Mouse (Mus musculus) MEL (cell line): ENCODE data around the gene Nxpe2. TPM values are rescaled to one million over a fixed set of nuclear protein-coding genes. Genes with fewer than 3 reads are reported as not detected.

Experiments used
- DNase-seq: peaks from one replicate; pipeline ENCODE4 v3.0.0; 2011; ENCODE audit warnings: low read depth, low spot score
- H3K27ac ChIP-seq: 2 replicates; pipeline ENCODE4 v1.5.1; 2012; ENCODE audit warnings: low read depth, mild to moderate bottlenecking, control low read depth, low read length, moderate library complexity; ENCODE audit not compliant: control insufficient read depth
- H3K27me3 ChIP-seq, 2 experiments: fragments of 150-350 bp in 1 of 2; sonication (generic) in 1 of 2; 2 replicates each; pipeline ENCODE4 v1.6.1; 2012; ENCODE audit warnings: low read length in 2 of 2, mild to moderate bottlenecking in 2 of 2, improper control_type of control experiment in 1 of 2, moderate library complexity in 1 of 2; ENCODE audit not compliant: insufficient read depth in 2 of 2, control insufficient read depth in 1 of 2
- H3K36me3 ChIP-seq, 2 experiments: 2 replicates each; pipeline ENCODE4 v1.6.1; 2012 to 2014; ENCODE audit warnings: low read length in 2 of 2, improper control_type of control experiment in 1 of 2, inconsistent platforms in 1 of 2, mild to moderate bottlenecking in 1 of 2; ENCODE audit not compliant: insufficient read depth in 2 of 2, control insufficient read depth in 1 of 2
- H3K4me1 ChIP-seq, 2 experiments: fragments of 150-350 bp in 1 of 2; sonication (generic) in 1 of 2; 2 replicates each; pipeline ENCODE4 v1.6.1; 2012; ENCODE audit warnings: low read length in 2 of 2, improper control_type of control experiment in 1 of 2, mild to moderate bottlenecking in 1 of 2; ENCODE audit not compliant: insufficient read depth in 2 of 2, control insufficient read depth in 1 of 2
- H3K4me3 ChIP-seq, 2 experiments: fragments of 150-350 bp in 1 of 2; sonication (generic) in 1 of 2; 2 replicates each; pipeline ENCODE4 v1.5.1; 2012; ENCODE audit warnings: low read depth in 2 of 2, low read length in 2 of 2, mild to moderate bottlenecking in 2 of 2, moderate library complexity in 2 of 2, control low read depth in 1 of 2, improper control_type of control experiment in 1 of 2; ENCODE audit not compliant: control insufficient read depth in 1 of 2, insufficient read depth in 1 of 2
- H3K79me2 ChIP-seq: 2 replicates; pipeline ENCODE4 v1.6.1; 2012; ENCODE audit warnings: mild to moderate bottlenecking, low read length, moderate library complexity; ENCODE audit not compliant: control insufficient read depth, poor library complexity, insufficient read depth
- H3K9ac ChIP-seq: 2 replicates; pipeline ENCODE4 v1.6.1; 2012; ENCODE audit warnings: low read depth, mild to moderate bottlenecking, control low read depth, low read length, moderate library complexity; ENCODE audit not compliant: control insufficient read depth, poor library complexity, severe bottlenecking
- H3K9me3 ChIP-seq: fragments of 150-350 bp; sonication (generic); replicated peaks from 2 replicates; pipeline ENCODE4 v1.6.1; 2012; ENCODE audit warnings: mild to moderate bottlenecking, low read length, improper control_type of control experiment, moderate library complexity; ENCODE audit not compliant: insufficient read depth
- BHLHE40 ChIP-seq: IDR thresholded peaks from 2 replicates; pipeline ENCODE4 v1.6.1; 2012; ENCODE audit warnings: low read depth, mild to moderate bottlenecking, inconsistent platforms, low read length, improper control_type of control experiment, borderline replicate concordance
- CHD1 ChIP-seq: IDR thresholded peaks from 2 replicates; pipeline ENCODE4 v1.6.1; 2012; ENCODE audit warnings: low read depth, mild to moderate bottlenecking, inconsistent platforms, low read length, improper control_type of control experiment
- CHD2 ChIP-seq: IDR thresholded peaks from 2 replicates; pipeline ENCODE4 v1.6.1; 2011; ENCODE audit warnings: low read length, improper control_type of control experiment
- CTCF ChIP-seq, 3 experiments: IDR thresholded peaks in 2 of 3; conservative IDR thresholded peaks in 1 of 3; 2 replicates each; pipeline ENCODE4 v1.5.1; 2011 to 2012; ENCODE audit warnings: low read length in 3 of 3, low read depth in 2 of 3, mild to moderate bottlenecking in 2 of 3, improper control_type of control experiment in 1 of 3, inconsistent platforms in 1 of 3, mixed read lengths in 1 of 3, moderate library complexity in 1 of 3; ENCODE audit not compliant: control insufficient read depth in 1 of 3, insufficient read depth in 1 of 3, poor library complexity in 1 of 3, severe bottlenecking in 1 of 3
- E2F4 ChIP-seq: IDR thresholded peaks from 2 replicates; pipeline ENCODE4 v1.6.1; 2011; ENCODE audit warnings: low read depth, low read length, improper control_type of control experiment, borderline replicate concordance
- EP300 ChIP-seq, 2 experiments: IDR thresholded peaks; 2 replicates each; pipeline ENCODE4 v1.6.1; 2011; ENCODE audit warnings: improper control_type of control experiment in 2 of 2, low read length in 2 of 2, low read depth in 1 of 2, mild to moderate bottlenecking in 1 of 2
- ETS1 ChIP-seq: IDR thresholded peaks from 2 replicates; pipeline ENCODE4 v1.6.1; 2012; ENCODE audit warnings: low read depth, mild to moderate bottlenecking, inconsistent platforms, low read length, improper control_type of control experiment, moderate library complexity
- GABPA ChIP-seq: IDR thresholded peaks from 2 replicates; pipeline ENCODE4 v1.6.1; 2012; ENCODE audit warnings: low read depth, mild to moderate bottlenecking, inconsistent platforms, low read length, improper control_type of control experiment, moderate library complexity
- GATA1 ChIP-seq: IDR thresholded peaks from 2 replicates; pipeline ENCODE4 v1.6.1; 2011; ENCODE audit warnings: low read depth, low read length, improper control_type of control experiment
- HCFC1 ChIP-seq: IDR thresholded peaks from 2 replicates; pipeline ENCODE4 v1.6.1; 2012; ENCODE audit warnings: low read depth, mild to moderate bottlenecking, inconsistent platforms, low read length, improper control_type of control experiment, moderate library complexity
- JUND ChIP-seq: IDR thresholded peaks from 2 replicates; pipeline ENCODE4 v1.6.1; 2011; ENCODE audit warnings: low read depth, mild to moderate bottlenecking, improper control_type of control experiment, low read length
- KAT2A ChIP-seq: conservative IDR thresholded peaks from 2 replicates; pipeline ENCODE4 v1.6.1; 2012; ENCODE audit warnings: low read depth, low read length, improper control_type of control experiment, inconsistent platforms
- MAFK ChIP-seq: IDR thresholded peaks from 2 replicates; pipeline ENCODE4 v1.6.1; 2011; ENCODE audit warnings: low read depth, mild to moderate bottlenecking, low read length, improper control_type of control experiment, borderline replicate concordance
- MAX ChIP-seq: IDR thresholded peaks from 2 replicates; pipeline ENCODE4 v1.6.1; 2011; ENCODE audit warnings: low read length, improper control_type of control experiment
- MAZ ChIP-seq: IDR thresholded peaks from 2 replicates; pipeline ENCODE4 v1.6.1; 2012; ENCODE audit warnings: low read depth, mild to moderate bottlenecking, inconsistent platforms, low read length, improper control_type of control experiment
- MEF2A ChIP-seq: IDR thresholded peaks from 2 replicates; pipeline ENCODE4 v1.6.1; 2014; ENCODE audit warnings: low read depth, mild to moderate bottlenecking, inconsistent platforms, low read length, improper control_type of control experiment; ENCODE audit not compliant: poor library complexity, insufficient replicate concordance, severe bottlenecking; ENCODE audit errors: extremely low read depth
- MXI1 ChIP-seq: IDR thresholded peaks from 2 replicates; pipeline ENCODE4 v1.6.1; 2011; ENCODE audit warnings: mild to moderate bottlenecking, low read depth, low read length, improper control_type of control experiment
- MYB ChIP-seq: IDR thresholded peaks from 2 replicates; pipeline ENCODE4 v1.6.1; 2011; ENCODE audit warnings: mild to moderate bottlenecking, low read depth, low read length, improper control_type of control experiment
- MYC ChIP-seq: IDR thresholded peaks from 2 replicates; pipeline ENCODE4 v1.6.1; 2011; ENCODE audit warnings: low read depth, mild to moderate bottlenecking, low read length, improper control_type of control experiment, moderate library complexity
- NELFE ChIP-seq: IDR thresholded peaks from 2 replicates; pipeline ENCODE4 v1.6.1; 2011; ENCODE audit warnings: low read depth, low read length, improper control_type of control experiment
- NRF1 ChIP-seq: IDR thresholded peaks from 2 replicates; pipeline ENCODE4 v1.6.1; 2014; ENCODE audit warnings: low read depth, mild to moderate bottlenecking, inconsistent platforms, low read length, improper control_type of control experiment, moderate library complexity; ENCODE audit not compliant: poor library complexity, insufficient read depth, severe bottlenecking
- POLR2A ChIP-seq, 2 experiments: IDR thresholded peaks; 2 replicates each; pipeline ENCODE4 v1.6.1; 2011 to 2012; ENCODE audit warnings: low read length in 2 of 2, mild to moderate bottlenecking in 2 of 2, control low read depth in 1 of 2, improper control_type of control experiment in 1 of 2, low read depth in 1 of 2, moderate library complexity in 1 of 2; ENCODE audit not compliant: control insufficient read depth in 1 of 2, insufficient read depth in 1 of 2, poor library complexity in 1 of 2
- POLR2AphosphoS2 ChIP-seq: IDR thresholded peaks from 2 replicates; pipeline ENCODE4 v1.6.1; 2011; ENCODE audit warnings: low read length, improper control_type of control experiment
- POLR2AphosphoS5 ChIP-seq: IDR thresholded peaks from 2 replicates; pipeline ENCODE4 v1.6.1; 2012; ENCODE audit warnings: low read depth, borderline replicate concordance, mild to moderate bottlenecking, inconsistent platforms, low read length, moderate library complexity, mixed read lengths
- RAD21 ChIP-seq: IDR thresholded peaks from 2 replicates; pipeline ENCODE4 v1.6.1; 2011; ENCODE audit warnings: mild to moderate bottlenecking, low read depth, low read length, improper control_type of control experiment
- RCOR1 ChIP-seq: IDR thresholded peaks from 2 replicates; pipeline ENCODE4 v1.6.1; 2012; ENCODE audit warnings: low read depth, mild to moderate bottlenecking, inconsistent platforms, low read length, improper control_type of control experiment
- SIN3A ChIP-seq: IDR thresholded peaks from 2 replicates; pipeline ENCODE4 v1.6.1; 2012; ENCODE audit warnings: low read length, improper control_type of control experiment, inconsistent platforms
- SMC3 ChIP-seq: IDR thresholded peaks from 2 replicates; pipeline ENCODE4 v1.6.1; 2011; ENCODE audit warnings: low read depth, low read length, improper control_type of control experiment
- TAL1 ChIP-seq: IDR thresholded peaks from 2 replicates; pipeline ENCODE4 v1.6.1; 2012; ENCODE audit warnings: mild to moderate bottlenecking, inconsistent platforms, low read length, moderate library complexity, mixed read lengths
- TBP ChIP-seq: IDR thresholded peaks from 2 replicates; pipeline ENCODE4 v1.8.0; 2011; ENCODE audit warnings: low read depth, low read length, improper control_type of control experiment
- TCF12 ChIP-seq: IDR thresholded peaks from 2 replicates; pipeline ENCODE4 v1.6.1; 2014; ENCODE audit warnings: low read depth, mild to moderate bottlenecking, inconsistent platforms, low read length, improper control_type of control experiment, moderate library complexity
- USF2 ChIP-seq, 2 experiments: IDR thresholded peaks; 2 replicates each; pipeline ENCODE4 v1.6.1; 2011 to 2012; ENCODE audit warnings: improper control_type of control experiment in 2 of 2, low read length in 2 of 2, borderline replicate concordance in 1 of 2, inconsistent platforms in 1 of 2, low read depth in 1 of 2, mild to moderate bottlenecking in 1 of 2; ENCODE audit not compliant: insufficient read depth in 1 of 2
- ZC3H11A ChIP-seq: IDR thresholded peaks from 2 replicates; pipeline ENCODE4 v1.6.1; 2012; ENCODE audit warnings: low read depth, mild to moderate bottlenecking, inconsistent platforms, low read length, improper control_type of control experiment
- ZMIZ1 ChIP-seq: IDR thresholded peaks from 2 replicates; pipeline ENCODE4 v1.6.1; 2012; ENCODE audit warnings: low read depth, mild to moderate bottlenecking, inconsistent platforms, low read length, improper control_type of control experiment, moderate library complexity
- ZNF384 ChIP-seq: IDR thresholded peaks from 2 replicates; pipeline ENCODE4 v1.6.1; 2012; ENCODE audit warnings: low read depth, mild to moderate bottlenecking, inconsistent platforms, low read length, improper control_type of control experiment
- polyA plus RNA-seq, 2 experiments: library from polyadenylated mRNA; stranded (reverse) in 1 of 2; unstranded in 1 of 2; fragments of >175 nt in 1 of 2; fragments of >200 nt in 1 of 2; gene quantifications; 2 replicates each; pipeline versions ENCODE4 v1.2.1 to v1.2.4; 2012; ENCODE audit warnings: low replicate concordance in 2 of 2, low read depth in 1 of 2; ENCODE audit not compliant: insufficient read length in 2 of 2, insufficient read depth in 1 of 2, missing spikeins in 1 of 2
- total RNA-seq: library from RNA; depleted of rRNA; stranded (reverse); fragments of 300-350 nt; gene quantifications from 2 replicates; pipeline ENCODE4 v1.2.3, GENCODE M21; 2012

Gene Nxpe2
- total and polyA plus RNA-seq, 3 experiments = 3.1 to 3.5 TPM; not detected in 1

GRCm38 (mm10) chr9:48354793-48355192, 1.5 kb upstream of the Nxpe2 start:
- Histone ChIP-seq H3K4me3 (no peak overlapping the region), H3K4me1 (peaks cover 10 to 16% of the 10 kb centered on the region in 2 experiments), H3K27me3 (no peaks in the 10 kb centered on the region), H3K9me3 (no peaks in the 10 kb centered on the region), H3K36me3 (peaks cover 0 to 14% of the 10 kb centered on the region in 2 experiments; a peak in 2 of 4 replicates), H3K27ac (no peak overlapping the region), H3K9ac (peak overlapping the region; percentile 17; the same call in 1 of the 2 replicates), H3K79me2 (no peaks in the 10 kb centered on the region)
- TF ChIP-seq TBP (no peak), SIN3A (no peak), POLR2AphosphoS5 (no peak), POLR2A (IDR thresholded peaks at IDR 0.05; ENCODE audit: control insufficient read depth in 1 of 2, insufficient read depth in 1 of 2, low read depth in 1 of 2, low read length in 2 of 2, poor library complexity in 1 of 2) (no peak), ZMIZ1 (no peak), TCF12 (no peak), MYC (no peak), MAZ (no peak), JUND (no peak), MEF2A (no peak), GABPA (no peak), HCFC1 (no peak), MXI1 (no peak), RAD21 (peak; percentile 79), NELFE (no peak), SMC3 (peak; percentile 81), MAFK (no peak), ZC3H11A (peak; percentile 75), NRF1 (no peak), E2F4 (no peak), CHD1 (no peak), TAL1 (no peak), EP300 (IDR thresholded peaks at IDR 0.05; ENCODE audit: low read depth in 1 of 2, low read length in 2 of 2) (no peak), BHLHE40 (no peak), ZNF384 (no peak), MAX (no peak), RCOR1 (no peak), CHD2 (no peak), KAT2A (no peak), ETS1 (no peak), POLR2AphosphoS2 (no peak), USF2 (IDR thresholded peaks at IDR 0.05; ENCODE audit: borderline replicate concordance in 1 of 2, insufficient read depth in 1 of 2, low read depth in 1 of 2, low read length in 2 of 2) (no peak), GATA1 (no peak), MYB (no peak), CTCF (IDR thresholded peaks at IDR 0.05 in 2 of 3, conservative IDR thresholded peaks at IDR 0.05 in 1 of 3; ENCODE audit: control insufficient read depth in 1 of 3, insufficient read depth in 1 of 3, low read depth in 2 of 3, low read length in 3 of 3, poor library complexity in 1 of 3, severe bottlenecking in 1 of 3) (peak; percentile 84 to 89 (median 85))
- DNase-seq = peak; percentile 90
